Mouse (Mus musculus) urinary bladder, postnatal 14 days (tissue): ENCODE measurements around the gene Gm11236.
"Not testable (repeated sequence)": the region's sequence is repeated elsewhere in the genome, so short reads cannot be mapped to it uniquely, and the experiment has no call there.

ENCODE experiments used
- DNase-seq: peaks from one replicate; pipeline ENCODE4 v3.0.0; 2021; ENCODE audit warnings: low spot score

Gene Gm11236

GRCm38 (mm10) chr4:73637821-73638220 lies at the start of gene Gm11236:
Gm11236 (plus strand) TSS chr4:73638121.
- DNase-seq = not testable (repeated sequence)

GRCm38 (mm10) chr4:73599248-73599647 lies 38.7 kb upstream of the Gm11236 start:
- no peak for DNase-seq

DNA sequence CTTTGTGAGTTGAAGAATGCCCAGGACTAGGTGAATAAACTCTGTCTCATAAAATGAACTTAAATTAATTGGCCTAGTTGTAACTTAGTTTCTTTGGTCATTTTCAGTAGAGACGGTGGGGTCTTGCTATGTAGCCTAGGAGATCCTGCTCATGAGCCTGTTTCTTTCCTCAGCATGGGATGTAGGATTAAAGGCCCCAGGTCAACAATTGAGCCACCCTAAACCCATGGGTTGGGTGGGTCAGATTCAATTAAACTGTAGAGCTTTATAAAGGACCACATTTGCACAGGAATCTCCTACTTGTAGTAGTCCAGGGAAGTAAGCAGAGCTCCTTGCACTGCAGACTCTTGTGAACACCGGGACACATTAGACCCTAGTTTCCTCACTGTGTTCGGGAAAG lies 30.3 kb upstream of the Gm11236 start, which contains the start of gene Gm11238:
Gene Gm11238 (plus strand): TSS at position 301 of the 400 bp plus-strand sequence.
- not testable (repeated sequence) for DNase-seq

DNA sequence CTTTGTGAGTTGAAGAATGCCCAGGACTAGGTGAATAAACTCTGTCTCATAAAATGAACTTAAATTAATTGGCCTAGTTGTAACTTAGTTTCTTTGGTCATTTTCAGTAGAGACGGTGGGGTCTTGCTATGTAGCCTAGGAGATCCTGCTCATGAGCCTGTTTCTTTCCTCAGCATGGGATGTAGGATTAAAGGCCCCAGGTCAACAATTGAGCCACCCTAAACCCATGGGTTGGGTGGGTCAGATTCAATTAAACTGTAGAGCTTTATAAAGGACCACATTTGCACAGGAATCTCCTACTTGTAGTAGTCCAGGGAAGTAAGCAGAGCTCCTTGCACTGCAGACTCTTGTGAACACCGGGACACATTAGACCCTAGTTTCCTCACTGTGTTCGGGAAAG lies 15.2 kb upstream of the Gm11236 start, which contains the start of gene Gm11237:
Gene Gm11237 (plus strand): TSS at position 301 of the 400 bp plus-strand sequence.
- DNase-seq = not testable (repeated sequence)

GRCm38 (mm10) chr4:73661864-73662263 lies 23.9 kb downstream of the Gm11236 start:
- DNase-seq = not testable (repeated sequence)

DNA sequence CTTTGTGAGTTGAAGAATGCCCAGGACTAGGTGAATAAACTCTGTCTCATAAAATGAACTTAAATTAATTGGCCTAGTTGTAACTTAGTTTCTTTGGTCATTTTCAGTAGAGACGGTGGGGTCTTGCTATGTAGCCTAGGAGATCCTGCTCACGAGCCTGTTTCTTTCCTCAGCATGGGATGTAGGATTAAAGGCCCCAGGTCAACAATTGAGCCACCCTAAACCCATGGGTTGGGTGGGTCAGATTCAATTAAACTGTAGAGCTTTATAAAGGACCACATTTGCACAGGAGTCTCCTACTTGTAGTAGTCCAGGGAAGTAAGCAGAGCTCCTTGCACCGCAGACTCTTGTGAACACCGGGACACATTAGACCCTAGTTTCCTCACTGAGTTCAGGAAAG lies 30.1 kb downstream of the Gm11236 start, which contains the start of gene Gm11239:
Gene Gm11239 (plus strand): TSS at position 301 of the 400 bp plus-strand sequence.
- DNase-seq = not testable (repeated sequence)

GRCm38 (mm10) chr4:73683216-73683615 lies 45.3 kb downstream of the Gm11236 start, which contains the start of gene Gm428:
Gm428 (plus strand) TSS chr4:73683516.
- DNase-seq = not testable (repeated sequence)
